8 mouse cellular contexts compared by ENCODE assay signal in genomic region chr10:127526048-127526447, GRCm38 (mm10). TPM values are rescaled to one million over a fixed set of nuclear protein-coding genes. Genes with fewer than 3 reads are reported as not detected.
DNase-seq lines count a peak whose midpoint lies in the region; ATAC-seq and TF ChIP-seq lines count a peak whose summit lies in the region.

No protein-coding gene starts in this region.

- H3K36me3 ChIP-seq in hindbrain, postnatal 0 days (ENCODE audit: insufficient read depth, low read length) = no peaks in the 10 kb centered on the region
- H3K36me3 ChIP-seq in myocyte (ENCODE audit: control insufficient read depth, insufficient read depth) = no peaks in the 10 kb centered on the region

- H3K9ac ChIP-seq in hindbrain, postnatal 0 days (replicated peaks; ENCODE audit: low read length) = no peak overlapping the region

- peaks cover 19% of the 10 kb centered on the region for H3K4me1 ChIP-seq in hindbrain, postnatal 0 days (ENCODE audit: insufficient read depth, low read length)

- no peak for TF ChIP-seq POLR2A in myocyte (IDR thresholded peaks at IDR 0.05; ENCODE audit: insufficient read length, low read depth)

- H3K27me3 ChIP-seq in hindbrain, postnatal 0 days (ENCODE audit: insufficient read depth, low read length) = peaks cover 11% of the 10 kb centered on the region; the same call in 1 of the 2 replicates
- H3K27me3 ChIP-seq in myocyte (ENCODE audit: control insufficient read depth, insufficient read depth, insufficient read length) = peaks cover 31% of the 10 kb centered on the region

- H3K4me3 ChIP-seq in hindbrain, postnatal 0 days (ENCODE audit: low read length) = peak overlapping the region; percentile 19
- H3K4me3 ChIP-seq in myocyte = peak overlapping the region; percentile 9

- 0 out of 2 replicates have a peak overlapping the region, but pooled peaks have one; percentile 36 for H3K27ac ChIP-seq in hindbrain, postnatal 0 days

- DNase-seq in cerebellum, postnatal 10 days = peak; percentile 50 to 52
- no peak for DNase-seq in cerebellum, adult 11-12 months
- peak; percentile 31 for DNase-seq in R1 (ENCODE audit: low read depth, low spot score)
- peak; percentile 40 for DNase-seq in hindbrain, postnatal 0 days (ENCODE audit: low spot score)
- DNase-seq in cerebellum, adult 18-20 months = no peak
- DNase-seq in adrenal gland, postnatal 25 days = no peak

- 11% methylated on average over 26 of the region's 26 CpGs for WGBS in hindbrain, postnatal 0 days

- H3K79me2 ChIP-seq in myocyte (ENCODE audit: control insufficient read depth, insufficient read depth) = peaks cover 11% of the 10 kb centered on the region

- no peak for ATAC-seq in hindbrain, postnatal 0 days
- no peak for ATAC-seq in monocyte, adult 5-6 weeks (replicated peaks; ENCODE audit: insufficient number of reproducible peaks, low FRiP score, low TSS enrichment, poor library complexity, severe bottlenecking)

- TF ChIP-seq CTCF in hindbrain, postnatal 0 days (IDR thresholded peaks at IDR 0.05; ENCODE audit: low read depth) = no peak

- H3K9me3 ChIP-seq in hindbrain, postnatal 0 days (ENCODE audit: low read length) = no peaks in the 10 kb centered on the region

- H3K4me2 ChIP-seq in hindbrain, postnatal 0 days (ENCODE audit: low read depth, low read length) = peak overlapping the region; percentile 44
- H3K4me2 ChIP-seq in myocyte (ENCODE audit: low read depth) = peak overlapping the region; percentile 67

- no peak overlapping the region for H3ac ChIP-seq in myocyte (ENCODE audit: control insufficient read depth, insufficient read length)

TF ChIP-seq in myocyte, 11 proteins besides CTCF, POLR2A, EP300 and RAD21:
- TF ChIP-seq POLR2AphosphoS2 (IDR thresholded peaks at IDR 0.05; ENCODE audit: insufficient read length, low read depth) = no peak
- TF ChIP-seq SRF (IDR thresholded peaks at IDR 0.05; ENCODE audit: control insufficient read depth, insufficient read length, low read depth) = no peak
- TF ChIP-seq REST (IDR thresholded peaks at IDR 0.05; ENCODE audit: insufficient read depth, insufficient read length) = no peak
- no peak for TF ChIP-seq MYOD1 (IDR thresholded peaks at IDR 0.05; ENCODE audit: control insufficient read depth in 1 of 3, insufficient read length in 2 of 3, low read depth in 2 of 3)
- no peak for TF ChIP-seq TCF12 (IDR thresholded peaks at IDR 0.05; ENCODE audit: insufficient read depth, poor library complexity, severe bottlenecking)
- TF ChIP-seq TCF3 (IDR thresholded peaks at IDR 0.05; ENCODE audit: insufficient read length, low read depth) = no peak
- TF ChIP-seq MYOG (IDR thresholded peaks at IDR 0.05; ENCODE audit: control insufficient read depth in 1 of 3, insufficient read depth in 1 of 3, insufficient read length in 2 of 3, low read depth in 2 of 3) = no peak
- no peak for TF ChIP-seq CEBPB (IDR thresholded peaks at IDR 0.05; ENCODE audit: insufficient read depth, poor library complexity, severe bottlenecking)
- TF ChIP-seq E2F4 (IDR thresholded peaks at IDR 0.05; ENCODE audit: insufficient read depth) = no peak
- no peak for TF ChIP-seq MAX (IDR thresholded peaks at IDR 0.05; ENCODE audit: low read depth)
- no peak for TF ChIP-seq USF1 (IDR thresholded peaks at IDR 0.05; ENCODE audit: low read depth)

RNA-seq across cellular contexts. Expression of gene Shmt2, which starts 3.8 kb away (rescaled TPM):
- 66.1 and 91.1 TPM in 2 replicates for total RNA-seq in hindbrain, postnatal 0 days (2014; rRNA removed)
- polyA plus RNA-seq in hindbrain, postnatal 0 days (2015; fragmentation: Nextera tagmentation; extraction: Ambion mirVana) = 49.7 and 49.9 TPM in 2 replicates
- polyA plus RNA-seq in myocyte (2012; fragmentation: generic; extraction: Trizol) = 535 TPM
- total RNA-seq in monocyte, adult 5-6 weeks (2017) = 7.9 to 28.8 TPM (median 11.5 TPM) in 3 replicates
- total RNA-seq in adrenal gland, postnatal 25 days (2021) = 56.3 and 61.1 TPM in 2 replicates

RNA-seq across cellular contexts. Expression of gene Nxph4, which starts 8.3 kb away (rescaled TPM):
- 26.0 and 33.5 TPM in 2 replicates for total RNA-seq in hindbrain, postnatal 0 days (2014; rRNA removed)
- polyA plus RNA-seq in hindbrain, postnatal 0 days (2015; fragmentation: Nextera tagmentation; extraction: Ambion mirVana) = 134 and 146 TPM in 2 replicates
- polyA plus RNA-seq in myocyte (2012; fragmentation: generic; extraction: Trizol) = 3.9 TPM
- total RNA-seq in monocyte, adult 5-6 weeks (2017) = not detected in 3 replicates
- total RNA-seq in adrenal gland, postnatal 25 days (2021) = 8.3 and 10.0 TPM in 2 replicates

RNA-seq across cellular contexts. Expression of gene Ndufa4l2, which starts 11.3 kb away (rescaled TPM):
- 11.0 and 21.9 TPM in 2 replicates for total RNA-seq in hindbrain, postnatal 0 days (2014; rRNA removed)
- 16.7 and 17.4 TPM in 2 replicates for polyA plus RNA-seq in hindbrain, postnatal 0 days (2015; fragmentation: Nextera tagmentation; extraction: Ambion mirVana)
- polyA plus RNA-seq in myocyte (2012; fragmentation: generic; extraction: Trizol) = 2.9 TPM
- not detected in 3 replicates for total RNA-seq in monocyte, adult 5-6 weeks (2017)
- total RNA-seq in adrenal gland, postnatal 25 days (2021) = 43.2 and 50.0 TPM in 2 replicates

RNA-seq across cellular contexts. Expression of gene Stac3, which starts 24.6 kb away (rescaled TPM):
- 0.68 and 3.7 TPM in 2 replicates for total RNA-seq in hindbrain, postnatal 0 days (2014; rRNA removed)
- polyA plus RNA-seq in hindbrain, postnatal 0 days (2015; fragmentation: Nextera tagmentation; extraction: Ambion mirVana) = 1.4 and 1.7 TPM in 2 replicates
- polyA plus RNA-seq in myocyte (2012; fragmentation: generic; extraction: Trizol) = 125 TPM
- total RNA-seq in monocyte, adult 5-6 weeks (2017) = 0.32 to 9.8 TPM (median 1.4 TPM) in 3 replicates
- 2.8 and 4.9 TPM in 2 replicates for total RNA-seq in adrenal gland, postnatal 25 days (2021)

Comparison
In these comparisons a context has a peak if more than half of its experiments do, and no peak if none do; other contexts are left out.
1. DNase-seq: peak in cerebellum, postnatal 10 days (2 of 2), R1 (single experiment) and hindbrain, postnatal 0 days (single experiment); none in cerebellum, adult 11-12 months (single experiment), cerebellum, adult 18-20 months (0 of 2) and adrenal gland, postnatal 25 days (single experiment).
2. RNA of gene Ndufa4l2, which starts 11.3 kb away (total RNA-seq): 43.2 to 50.0 TPM in adrenal gland, postnatal 25 days and 11.0 to 21.9 TPM in hindbrain, postnatal 0 days; not detected in monocyte, adult 5-6 weeks; every median in the first group is over 10 times any median in the second.